Comparison of ENCODE assay signal across 8 mouse cellular contexts in the genomic region with DNA sequence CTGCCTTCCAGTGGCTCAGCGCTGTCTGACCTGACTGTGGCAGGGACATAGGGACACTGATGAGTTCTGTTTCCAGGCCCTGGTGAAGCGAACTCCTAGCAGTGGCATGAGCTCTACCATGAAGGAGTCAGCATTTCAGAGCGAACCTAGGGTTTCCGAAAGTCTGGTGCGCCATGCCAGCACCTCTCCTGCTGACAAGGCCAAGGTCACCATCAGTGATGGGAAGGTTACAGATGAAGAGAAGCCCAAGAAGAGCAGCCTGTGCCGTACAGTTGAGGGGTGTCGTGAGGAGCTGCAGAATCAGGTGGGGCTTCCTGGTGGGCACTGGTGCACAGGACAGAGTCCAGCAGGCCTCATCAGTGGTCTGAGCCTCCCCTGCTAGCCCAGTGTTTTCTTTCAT.
"Had no signal": no experiment of that assay in that cellular context is flagged by ENCODE, and none has a peak within 500 bp of the region (broad histone marks: within the 10 kb centered on the region; RNA-seq: fewer than 3 reads in every experiment).

No protein-coding gene starts in this region.

- DNase-seq: liver, postnatal 0 days; lung, adult 2 months; lung, postnatal 14 days; lung, postnatal 36 days; right cerebral cortex, postnatal 14 days; thymus, adult 2 months; thymus, postnatal 25 days; thymus, postnatal 4 days had no signal
